Comparison of ENCODE assay signal across 8 mouse cellular contexts in the genomic region with DNA sequence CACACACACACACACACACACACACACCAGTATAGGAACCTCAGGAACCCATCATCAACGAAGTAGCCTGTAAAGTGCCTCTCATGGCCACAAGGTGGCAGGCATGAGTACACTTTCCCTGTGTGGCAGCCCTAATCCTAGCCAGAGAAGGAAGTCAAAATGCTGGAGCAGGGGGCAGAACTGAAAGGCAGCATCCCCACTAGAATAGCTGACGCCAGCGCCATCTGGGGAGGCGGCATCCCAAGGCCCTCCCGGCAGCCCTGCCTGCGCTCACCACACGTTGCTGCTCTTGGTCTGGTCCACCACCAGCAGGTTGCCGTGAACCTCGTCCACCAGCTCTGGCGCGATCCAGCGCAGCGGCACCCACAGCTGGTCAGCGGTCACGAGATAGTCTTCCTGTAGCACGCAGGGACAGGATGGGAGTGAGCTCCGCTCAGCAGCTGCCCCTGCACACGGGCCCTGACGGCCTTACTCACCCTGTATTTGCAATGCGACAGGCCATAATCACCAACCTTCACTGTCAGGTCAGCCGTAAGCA. TPM values are rescaled to one million over a fixed set of nuclear protein-coding genes. Genes with fewer than 3 reads are reported as not detected.
A peak's percentile ranks its signal among the peaks of the same experiment; 100 is the strongest.
DNase-seq lines count a peak whose midpoint lies in the region; ATAC-seq lines count a peak whose summit lies in the region.

No protein-coding gene starts in this region.

- H3K4me2 ChIP-seq in midbrain, embryonic 12.5 days (replicated peaks), result peak overlapping the region; percentile 56

- peaks cover 22% of the 10 kb centered on the region for H3K4me1 ChIP-seq in midbrain, embryonic 12.5 days

- no peak for ATAC-seq in CD4-positive, CD25-positive, alpha-beta regulatory T cell, adult 4 months
- ATAC-seq in granulocyte monocyte progenitor cell, adult 5-6 weeks (replicated peaks; ENCODE audit: poor library complexity, severe bottlenecking), result peak; percentile 86
- ATAC-seq in midbrain, embryonic 12.5 days (ENCODE audit: low FRiP score, low read depth), result peak; percentile 60

- H3K36me3 ChIP-seq in midbrain, embryonic 12.5 days, result 0 out of 2 replicates have a peak, but pooled peaks cover 4% of the 10 kb centered on the region

- H3K9me3 ChIP-seq in midbrain, embryonic 12.5 days, result no peaks in the 10 kb centered on the region

- H3K4me3 ChIP-seq in midbrain, embryonic 12.5 days, result peak overlapping the region; percentile 20

- H3K9ac ChIP-seq in midbrain, embryonic 12.5 days (replicated peaks), result peak overlapping the region; percentile 58

- H3K27ac ChIP-seq in midbrain, embryonic 12.5 days (replicated peaks), result peak overlapping the region; percentile 52; the same call in 1 of the 2 replicates

- WGBS in midbrain, embryonic 12.5 days, result 17% methylated on average over 21 of the region's 21 CpGs

- DNase-seq in CD4-positive, CD25-positive, alpha-beta regulatory T cell, adult 2 months (ENCODE audit: low read depth, low spot score), result peak; percentile 87
- DNase-seq in embryo, embryonic 11.5 days (ENCODE audit: low read depth, low spot score), result peak; percentile 79
- DNase-seq in kidney, adult 11 months, result peak; percentile 73
- peak; percentile 88 for DNase-seq in left cerebral cortex, postnatal 4 days
- peak; percentile 37 to 71 for DNase-seq in spleen, adult 18-20 months

- H3K27me3 ChIP-seq in midbrain, embryonic 12.5 days, result peaks cover 28% of the 10 kb centered on the region

- intact Hi-C loops in left cerebral cortex, postnatal 4 days (cut with DNase I), result no loop called here

RNA-seq across cellular contexts. Expression of gene Aatk, which starts 33.7 kb away (rescaled TPM):
- polyA plus RNA-seq in CD4-positive, CD25-positive, alpha-beta regulatory T cell, adult 4 months (2017; shearing (Covaris generic)), result not detected
- total RNA-seq in granulocyte monocyte progenitor cell, adult 5-6 weeks (2014; fragmentation: Nextera tagmentation), result 8.3 and 15.1 TPM in 2 replicates
- total RNA-seq in granulocyte monocyte progenitor cell, adult 5-6 weeks (2017), result 5.2 and 8.3 TPM in 2 replicates
- total RNA-seq in left cerebral cortex, postnatal 4 days (2021), result 100 to 1,000 TPM; 111 to 114 TPM
- 7.7 and 8.8 TPM in 2 replicates for polyA plus RNA-seq in midbrain, embryonic 12.5 days (2016; fragmentation: Nextera tagmentation; extraction: Ambion mirVana)

Comparison
In these comparisons a context has a peak if more than half of its experiments do, and no peak if none do; other contexts are left out.
1. RNA of gene Aatk, which starts 33.7 kb away (total RNA-seq): 111 to 114 TPM in left cerebral cortex, postnatal 4 days; 5.2 to 15.1 TPM in granulocyte monocyte progenitor cell, adult 5-6 weeks; every median in the first group is over 4 times any median in the second.
2. Peak in every context shown above with its lines, with median percentiles within 50 percentile points of each other: DNase-seq.